18 mouse cellular contexts compared by ENCODE assay signal in genomic region chr2:69288989-69289388, GRCm38 (mm10). TPM values are rescaled to one million over a fixed set of nuclear protein-coding genes. Genes with fewer than 3 reads are reported as not detected.
DNase-seq lines count a peak whose midpoint lies in the region; ATAC-seq and TF ChIP-seq lines count a peak whose summit lies in the region.
"Had no signal": no experiment of that assay in that cellular context is flagged by ENCODE, and none has a peak within 500 bp of the region (broad histone marks: within the 10 kb centered on the region; RNA-seq: fewer than 3 reads in every experiment).

No protein-coding gene starts in this region.

- H3K4me3 ChIP-seq in heart, embryonic 15.5 days = no peak overlapping the region
- H3K4me3 ChIP-seq in lung, postnatal 0 days (ENCODE audit: low read depth, low read length) = no peak overlapping the region
- no peak overlapping the region for H3K4me3 ChIP-seq in lung, adult 2 months (replicated peaks; ENCODE audit: extremely low read depth, low read depth, low read length)
- H3K4me3 ChIP-seq: embryonic facial prominence, embryonic 15.5 days; hindbrain, embryonic 10.5 days; liver, embryonic 12.5 days had no signal

- no peak for TF ChIP-seq CTCF in lung, postnatal 0 days (IDR thresholded peaks at IDR 0.05)
- no peak for TF ChIP-seq CTCF in lung, adult 2 months (IDR thresholded peaks at IDR 0.05; ENCODE audit: insufficient read depth, low read length)

- no peak for DNase-seq in heart, postnatal 36 days
- DNase-seq in lung, postnatal 0 days (ENCODE audit: low spot score) = peak; percentile 10
- DNase-seq in lung, adult 2 months = no peak
- peak; percentile 1 for DNase-seq in brain, adult 2 months (ENCODE audit: low read depth, low spot score)
- no peak for DNase-seq in retina, embryonic 14.5 days (ENCODE audit: low spot score)
- no peak for DNase-seq in spleen, postnatal 4 days (ENCODE audit: low spot score in 2 of 2)
- DNase-seq: cerebellum, postnatal 14 days; forebrain, postnatal 0 days; gastrocnemius, postnatal 25 days had no signal

- intact Hi-C loops in heart, postnatal 36 days (cut with DNase I) = no loop called here

- TF ChIP-seq POLR2A in lung, adult 2 months (IDR thresholded peaks at IDR 0.05; ENCODE audit: borderline replicate concordance, extremely low read depth, low read depth, low read length) = no peak

- no peak overlapping the region for H3K9ac ChIP-seq in heart, embryonic 15.5 days
- no peak overlapping the region for H3K9ac ChIP-seq in lung, postnatal 0 days (replicated peaks; ENCODE audit: low read depth)
- H3K9ac ChIP-seq: embryonic facial prominence, embryonic 15.5 days; forebrain, postnatal 0 days; liver, embryonic 12.5 days had no signal

- WGBS in heart, embryonic 15.5 days = 27% methylated on average over 5 of the region's 5 CpGs
- WGBS in lung, postnatal 0 days = 42% methylated on average over 5 of the region's 5 CpGs
- WGBS in lung, adult 2 months = 30% methylated on average over 5 of the region's 5 CpGs

- no peaks in the 10 kb centered on the region for H3K9me3 ChIP-seq in heart, embryonic 15.5 days (replicated peaks)
- H3K9me3 ChIP-seq in lung, postnatal 0 days (ENCODE audit: low read length) = no peaks in the 10 kb centered on the region
- H3K9me3 ChIP-seq: embryonic facial prominence, embryonic 15.5 days; hindbrain, embryonic 10.5 days; liver, embryonic 12.5 days had no signal

- ATAC-seq in heart, embryonic 15.5 days (replicated peaks; ENCODE audit: insufficient number of reproducible peaks, insufficient read depth, low FRiP score, low read depth) = peak; percentile 47; the same call in 1 of the 2 replicates
- ATAC-seq in lung, postnatal 0 days = no peak
- no peak for ATAC-seq in cerebellum, adult (ENCODE audit: insufficient number of reproducible peaks, low FRiP score, low TSS enrichment)
- ATAC-seq: forebrain, postnatal 0 days; liver, embryonic 12.5 days had no signal

- H3K27me3 ChIP-seq in heart, embryonic 15.5 days = no peaks in the 10 kb centered on the region
- no peaks in the 10 kb centered on the region for H3K27me3 ChIP-seq in lung, postnatal 0 days (replicated peaks; ENCODE audit: insufficient read depth, low read length)
- H3K27me3 ChIP-seq: embryonic facial prominence, embryonic 15.5 days; liver, embryonic 12.5 days had no signal

- no peak overlapping the region for H3K27ac ChIP-seq in heart, embryonic 15.5 days
- H3K27ac ChIP-seq in lung, postnatal 0 days (ENCODE audit: low read length) = no peak overlapping the region
- H3K27ac ChIP-seq: embryonic facial prominence, embryonic 15.5 days; hindbrain, embryonic 10.5 days; liver, embryonic 12.5 days had no signal

- peaks cover 3% of the 10 kb centered on the region for H3K4me1 ChIP-seq in heart, embryonic 15.5 days (replicated peaks)
- no peaks in the 10 kb centered on the region for H3K4me1 ChIP-seq in lung, postnatal 0 days (ENCODE audit: insufficient read depth, low read depth, low read length)
- H3K4me1 ChIP-seq in lung, adult 2 months (ENCODE audit: control insufficient read depth, insufficient read depth, low read length) = no peaks in the 10 kb centered on the region
- H3K4me1 ChIP-seq: embryonic facial prominence, embryonic 15.5 days; hindbrain, embryonic 10.5 days; liver, embryonic 12.5 days had no signal

- H3K4me2 ChIP-seq in heart, embryonic 15.5 days = no peak overlapping the region
- no peak overlapping the region for H3K4me2 ChIP-seq in lung, postnatal 0 days (replicated peaks; ENCODE audit: low read depth, low read length)
- H3K4me2 ChIP-seq: embryonic facial prominence, embryonic 15.5 days; liver, embryonic 12.5 days had no signal

- H3K36me3 ChIP-seq in heart, embryonic 15.5 days = no peaks in the 10 kb centered on the region
- no peaks in the 10 kb centered on the region for H3K36me3 ChIP-seq in lung, postnatal 0 days (ENCODE audit: insufficient read depth, low read length)
- H3K36me3 ChIP-seq: embryonic facial prominence, embryonic 15.5 days; hindbrain, embryonic 10.5 days; liver, embryonic 12.5 days had no signal

- no peak for TF ChIP-seq EP300 in lung, postnatal 0 days (IDR thresholded peaks at IDR 0.05)

RNA-seq across cellular contexts. Expression of gene Abcb11, which starts 53.4 kb away (rescaled TPM):
- 0.13 TPM in 1 of 2 replicates, not detected in the other for polyA plus RNA-seq in heart, embryonic 15.5 days (2015; fragmentation: Nextera tagmentation; extraction: Ambion mirVana)
- not detected for total RNA-seq in heart, postnatal 36 days (2021)
- 0.08 and 0.13 TPM in 2 replicates for polyA plus RNA-seq in lung, postnatal 0 days (2015; fragmentation: Nextera tagmentation; extraction: Ambion mirVana)
- 0.24 TPM in 1 of 2 replicates, not detected in the other for polyA plus RNA-seq in lung, adult 2 months (2012; rRNA removed)
- total RNA-seq: gastrocnemius, postnatal 25 days; left cerebral cortex, postnatal 14 days; megakaryocyte, adult 5-6 weeks; monocyte, adult 5-6 weeks had no signal
- polyA plus RNA-seq: large intestine, adult 2 months had no signal

Comparison
In these comparisons a context has a peak if more than half of its experiments do, and no peak if none do; other contexts are left out.
1. DNase-seq: peak in lung, postnatal 0 days (single experiment) and brain, adult 2 months (single experiment); none in heart, postnatal 36 days (0 of 2), lung, adult 2 months (single experiment), retina, embryonic 14.5 days (single experiment) and spleen, postnatal 4 days (0 of 2).